Mouse (Mus musculus) lung, embryonic 15.5 days (tissue): ENCODE measurements around the gene Hdhd3. TPM values are rescaled to one million over a fixed set of nuclear protein-coding genes. Genes with fewer than 3 reads are reported as not detected.
A peak's percentile ranks its signal among the peaks of the same experiment; 100 is the strongest.

Source experiments
- ATAC-seq: fragments of 200-750 bp; cut with Nextera tagmentation; 2 replicates; pipeline ENCODE4 v1.8.0; 2017; ENCODE audit warnings: moderate number of reproducible peaks, borderline replicate concordance; ENCODE audit not compliant: low FRiP score, low TSS enrichment; ENCODE audit errors: extremely low read depth
- H3K27ac ChIP-seq: fragments of 300-500 bp; sonication (generic); 2 replicates; pipeline ENCODE4 v1.5.1; 2015; ENCODE audit warnings: moderate library complexity, mild to moderate bottlenecking, inconsistent platforms
- H3K27me3 ChIP-seq: fragments of 300-500 bp; sonication (generic); 2 replicates; pipeline ENCODE4 v1.6.1; 2015; ENCODE audit warnings: inconsistent platforms
- H3K36me3 ChIP-seq: fragments of 300-500 bp; sonication (generic); 2 replicates; pipeline ENCODE4 v1.6.1; 2015; ENCODE audit warnings: inconsistent platforms
- H3K4me1 ChIP-seq: fragments of 300-500 bp; sonication (generic); 2 replicates; pipeline ENCODE4 v1.6.1; 2015; ENCODE audit warnings: inconsistent platforms
- H3K4me2 ChIP-seq: fragments of 300-500 bp; sonication (generic); 2 replicates; pipeline ENCODE4 v1.6.1; 2015; ENCODE audit warnings: inconsistent platforms, mild to moderate bottlenecking, moderate library complexity
- H3K4me3 ChIP-seq: fragments of 300-500 bp; sonication (generic); 2 replicates; pipeline ENCODE4 v1.5.1; 2015; ENCODE audit warnings: mild to moderate bottlenecking, inconsistent platforms
- H3K9ac ChIP-seq: fragments of 300-500 bp; sonication (generic); 2 replicates; pipeline ENCODE4 v1.6.1; 2015; ENCODE audit warnings: inconsistent platforms
- H3K9me3 ChIP-seq: fragments of 300-500 bp; sonication (generic); 2 replicates; pipeline ENCODE4 v1.6.1; 2016; ENCODE audit warnings: inconsistent platforms
- WGBS: fragments of 180-500 bp; shearing (Covaris S2); methylation state at CpG from one replicate; pipeline ENCODE4 v1.1.7; 2015; 5-methylcytosine and 5-hydroxymethylcytosine counted together
- polyA plus RNA-seq: library from polyadenylated mRNA; unstranded; fragments of >200 nt; fragmentation: Nextera tagmentation; extraction: Ambion mirVana; gene quantifications from 2 replicates; pipeline ENCODE4 v1.2.1, GENCODE M21; 2015

Hdhd3 gene
- polyA plus RNA-seq: 18.6 and 21.1 TPM in 2 replicates

DNA sequence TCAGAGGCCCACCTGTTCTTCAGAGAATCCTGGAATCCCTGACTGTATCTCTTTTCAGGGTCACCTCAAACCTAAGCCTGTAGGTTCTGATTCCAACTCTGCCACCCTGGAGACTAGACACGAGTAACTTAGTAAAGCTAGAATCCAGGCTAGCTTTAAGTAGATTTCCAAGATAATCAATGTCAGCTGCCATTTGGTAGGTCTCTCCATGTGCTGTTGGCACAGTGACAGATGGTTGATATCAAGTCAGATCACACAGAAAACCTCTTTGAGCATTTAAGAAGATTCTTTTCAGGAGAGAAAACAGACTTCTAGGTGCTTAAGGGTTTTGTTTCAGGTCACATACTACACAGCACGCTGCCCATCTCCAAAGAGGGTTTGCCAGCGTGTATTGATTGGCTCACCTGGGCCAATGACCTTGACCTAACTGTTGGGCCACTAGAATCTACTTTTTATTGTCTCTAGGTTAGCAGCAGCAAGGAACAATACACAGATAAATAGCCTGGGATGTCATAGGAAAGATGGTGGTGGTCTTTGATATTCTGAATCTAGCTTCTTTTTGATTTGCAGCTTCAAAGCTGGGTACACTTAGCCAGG, at the start of gene Hdhd3:
Gene Hdhd3, minus strand, starts transcription at position 94 of the 597 bp plus-strand sequence.
- Histone ChIP-seq H3K4me1 (peaks cover 17% of the 10 kb centered on the region; the same call in 1 of the 2 replicates), H3K27me3 (no peaks in the 10 kb centered on the region)
- WGBS: 74% methylated on average over 3 of the region's 3 CpGs

DNA sequence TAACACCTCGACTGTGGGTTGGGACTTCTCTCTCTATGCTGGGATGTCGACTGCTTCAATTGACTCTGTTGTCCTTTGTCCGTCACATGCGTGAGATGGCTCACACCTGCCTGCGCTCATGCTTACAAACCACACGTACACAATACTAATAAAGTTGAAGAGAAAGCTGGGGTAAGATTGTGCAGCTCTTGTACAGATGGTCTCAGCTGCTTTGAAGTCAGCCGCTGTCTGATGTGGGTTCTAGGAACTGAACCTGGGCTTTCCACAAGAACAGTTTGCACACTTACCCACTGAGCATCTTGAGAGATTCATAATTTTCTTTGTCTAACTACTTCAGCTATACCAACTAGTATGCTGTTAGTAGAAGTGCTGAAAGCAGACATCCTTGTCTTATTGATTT, 48.7 kb upstream of the Hdhd3 start:
- Histone ChIP-seq H3K4me3 (no peak overlapping the region), H3K9ac (no peak overlapping the region), H3K4me1 (no peaks in the 10 kb centered on the region), H3K9me3 (no peaks in the 10 kb centered on the region), H3K36me3 (no peaks in the 10 kb centered on the region), H3K4me2 (no peak overlapping the region), H3K27me3 (no peaks in the 10 kb centered on the region), H3K27ac (no peak overlapping the region)
- ATAC-seq: no peak
- 78% methylated on average over 7 of the region's 7 CpGs for WGBS

More for the DNA sequence above, at the start of gene Hdhd3:
- no peak for ATAC-seq
- H3K9me3 ChIP-seq: no peaks in the 10 kb centered on the region
- H3K4me3 ChIP-seq: peak within 1 kb of the TSS; percentile 74
- peaks cover 26% of the 10 kb centered on the region for H3K36me3 ChIP-seq
- H3K9ac ChIP-seq: peak within 1 kb of the TSS; percentile 72
- peak within 1 kb of the TSS; percentile 84 for H3K27ac ChIP-seq
- H3K4me2 ChIP-seq: peak within 1 kb of the TSS; percentile 62

DNA sequence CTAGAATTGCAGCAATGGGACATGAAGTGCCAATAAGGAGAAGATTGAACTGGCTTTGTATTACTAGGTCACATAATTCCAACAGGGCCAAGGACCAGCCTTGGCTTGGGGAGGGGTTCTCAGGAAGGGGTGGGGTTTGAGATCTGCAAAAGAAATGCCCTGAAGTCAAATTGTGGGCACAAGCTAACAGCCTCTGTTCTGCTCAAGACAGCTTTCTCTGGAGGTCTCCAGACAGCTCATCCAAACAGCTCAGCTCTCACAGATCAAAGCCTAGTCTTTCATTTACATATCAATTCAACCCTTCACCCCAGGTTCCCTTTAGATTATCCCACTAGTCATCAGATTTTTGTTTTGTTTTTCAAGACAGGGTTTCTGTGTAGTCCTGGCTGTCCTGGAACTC, 41.5 kb upstream of the Hdhd3 start:
- Histone ChIP-seq H3K9ac (no peak overlapping the region), H3K4me1 (no peaks in the 10 kb centered on the region), H3K4me2 (no peak overlapping the region), H3K9me3 (no peaks in the 10 kb centered on the region), H3K4me3 (no peak overlapping the region), H3K27me3 (no peaks in the 10 kb centered on the region), H3K36me3 (no peaks in the 10 kb centered on the region), H3K27ac (no peak overlapping the region)
- ATAC-seq: no peak

DNA sequence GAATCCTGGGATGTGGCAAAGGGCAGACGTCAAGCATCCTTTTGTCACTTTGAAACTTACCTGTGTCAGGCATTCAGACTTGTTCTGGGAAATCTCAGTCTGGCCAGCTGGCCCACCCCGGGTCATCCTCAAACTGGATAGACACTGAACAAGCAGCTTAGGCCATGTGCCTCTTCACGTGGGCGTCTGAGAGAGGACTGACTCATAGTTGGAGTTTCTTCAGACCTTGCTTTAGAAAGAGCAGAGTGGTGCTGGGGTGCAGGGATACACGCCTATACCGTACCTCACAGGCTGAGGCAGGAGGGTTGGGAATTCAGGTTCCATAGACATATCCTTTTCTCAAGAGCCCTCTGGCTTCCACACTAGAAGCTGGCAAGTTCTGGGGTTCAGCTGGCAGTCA, 40.5 kb upstream of the Hdhd3 start:
- Histone ChIP-seq H3K4me1 (no peaks in the 10 kb centered on the region), H3K27me3 (no peaks in the 10 kb centered on the region), H3K9ac (no peak overlapping the region), H3K4me3 (no peak overlapping the region), H3K36me3 (no peaks in the 10 kb centered on the region), H3K4me2 (no peak overlapping the region), H3K27ac (no peak overlapping the region), H3K9me3 (no peaks in the 10 kb centered on the region)
- 79% methylated on average over 6 of the region's 6 CpGs for WGBS
- no peak for ATAC-seq

DNA sequence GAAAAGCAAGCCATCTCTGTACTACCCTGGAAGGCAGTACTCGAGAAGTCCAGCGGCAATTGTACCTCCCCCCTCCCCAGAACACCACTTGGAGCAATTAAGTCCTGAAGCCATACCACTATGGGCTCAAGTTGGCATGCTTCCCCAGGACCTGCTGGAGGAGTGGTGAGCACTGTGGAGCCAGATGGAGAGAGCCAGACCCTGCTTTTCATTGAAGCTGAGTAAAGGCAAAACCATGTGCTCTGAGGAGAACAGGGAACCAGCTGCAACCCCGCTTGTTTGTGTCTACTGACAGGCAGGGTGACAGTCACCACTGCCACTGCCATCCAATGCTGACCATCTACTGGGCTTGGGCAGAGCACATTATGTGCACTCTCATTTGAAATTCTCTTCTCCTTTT, 38.5 kb upstream of the Hdhd3 start:
- Histone ChIP-seq H3K4me3 (no peak overlapping the region), H3K4me1 (no peaks in the 10 kb centered on the region), H3K9me3 (no peaks in the 10 kb centered on the region), H3K4me2 (no peak overlapping the region), H3K9ac (no peak overlapping the region), H3K27me3 (no peaks in the 10 kb centered on the region), H3K36me3 (no peaks in the 10 kb centered on the region), H3K27ac (no peak overlapping the region)
- ATAC-seq: no peak
- WGBS: 78% methylated on average over 3 of the region's 3 CpGs

DNA sequence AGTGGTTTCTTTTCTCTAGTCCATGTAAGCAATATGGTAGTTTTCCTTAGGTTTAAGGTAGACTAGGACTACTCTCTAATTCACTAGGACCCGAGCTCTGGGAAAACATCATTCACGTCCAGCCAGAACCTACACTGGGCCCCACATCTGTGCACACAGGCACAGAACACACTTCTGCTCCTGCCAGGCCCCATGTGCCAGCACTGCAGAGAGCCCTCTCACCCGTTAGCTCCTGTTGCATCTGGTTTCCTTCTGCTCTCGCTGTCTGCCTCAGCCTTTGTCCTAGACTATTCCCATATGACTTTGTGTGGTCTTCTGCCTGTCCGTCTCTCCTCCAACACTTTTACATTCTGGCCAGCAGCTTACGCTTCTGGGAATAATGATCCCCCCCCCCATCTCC, 30.5 kb upstream of the Hdhd3 start:
- Histone ChIP-seq H3K36me3 (no peaks in the 10 kb centered on the region), H3K9me3 (no peaks in the 10 kb centered on the region), H3K4me1 (peaks cover 7% of the 10 kb centered on the region), H3K4me2 (no peak overlapping the region), H3K9ac (no peak overlapping the region), H3K27me3 (no peaks in the 10 kb centered on the region), H3K27ac (no peak overlapping the region), H3K4me3 (no peak overlapping the region)
- no peak for ATAC-seq
- WGBS: 77% methylated on average over 6 of the region's 6 CpGs

DNA sequence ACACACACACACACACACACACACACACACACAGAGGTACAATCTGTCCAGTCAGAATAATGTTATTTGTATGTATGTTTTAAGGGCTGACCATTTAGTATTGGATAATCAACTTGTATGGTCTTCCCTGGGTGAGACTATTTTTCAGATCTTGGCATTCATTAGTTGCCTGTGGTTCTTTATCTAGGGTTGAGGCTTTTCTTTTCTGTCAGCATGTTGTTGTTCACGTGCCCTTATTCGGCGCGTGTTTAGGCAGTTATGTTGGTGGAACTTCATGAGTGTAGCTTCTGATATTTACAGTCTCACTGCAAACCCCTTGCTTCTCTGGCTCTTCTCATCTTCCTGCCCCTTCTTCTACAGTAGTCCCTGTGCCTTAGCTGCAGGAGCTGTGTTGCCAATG, 24.4 kb upstream of the Hdhd3 start:
- Histone ChIP-seq H3K4me3 (no peak overlapping the region), H3K9me3 (no peaks in the 10 kb centered on the region), H3K9ac (no peak overlapping the region), H3K4me1 (peaks cover 21% of the 10 kb centered on the region), H3K36me3 (peaks cover 12% of the 10 kb centered on the region), H3K27ac (no peak overlapping the region), H3K27me3 (no peaks in the 10 kb centered on the region), H3K4me2 (no peak overlapping the region)
- 84% methylated on average over 4 of the region's 4 CpGs for WGBS
- ATAC-seq: no peak

DNA sequence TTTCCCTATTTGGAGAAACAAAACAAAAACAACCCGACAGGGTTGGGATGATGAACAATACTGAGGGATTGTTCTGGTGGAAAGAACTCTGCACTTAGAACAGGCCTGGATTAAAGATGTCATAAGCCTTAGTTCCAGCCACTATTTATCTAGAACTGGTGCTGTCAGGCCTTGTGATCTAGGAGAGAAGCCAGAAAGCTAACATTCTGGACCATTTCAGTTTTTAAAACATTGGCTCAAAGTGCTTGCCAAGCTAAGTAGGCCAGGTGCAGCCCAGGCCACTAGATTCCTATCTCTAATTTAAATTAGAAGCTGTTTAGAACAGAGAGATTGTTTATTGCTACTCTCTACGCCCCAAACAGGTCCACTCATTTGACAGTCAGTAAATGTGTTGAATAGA, 23.0 kb upstream of the Hdhd3 start:
- no peak overlapping the region for H3K27ac ChIP-seq
- no peaks in the 10 kb centered on the region for H3K9me3 ChIP-seq
- no peaks in the 10 kb centered on the region for H3K27me3 ChIP-seq
- ATAC-seq: no peak
- WGBS: 55% methylated on average over 2 of the region's 2 CpGs
- H3K4me1 ChIP-seq: peaks cover 21% of the 10 kb centered on the region
- H3K4me2 ChIP-seq: no peak overlapping the region
- no peak overlapping the region for H3K9ac ChIP-seq
- no peak overlapping the region for H3K4me3 ChIP-seq
- H3K36me3 ChIP-seq: peaks cover 21% of the 10 kb centered on the region

DNA sequence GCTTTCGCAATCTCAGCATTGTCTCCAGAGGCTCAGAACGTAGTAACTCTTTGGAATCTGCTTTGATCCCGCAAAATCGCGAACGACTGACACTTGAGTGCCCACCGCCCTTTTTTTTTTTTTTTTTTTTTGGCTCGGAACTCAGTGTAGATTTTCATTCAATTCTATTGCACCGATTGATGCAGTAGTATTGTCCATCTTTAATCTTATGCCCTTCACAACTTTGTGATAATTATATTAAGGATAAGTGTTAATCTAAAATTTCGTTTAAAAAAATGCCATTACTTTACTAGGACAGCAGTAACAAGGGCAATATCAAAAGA, 22.2 kb upstream of the Hdhd3 start:
- Histone ChIP-seq H3K9me3 (no peaks in the 10 kb centered on the region), H3K4me1 (peaks cover 14% of the 10 kb centered on the region), H3K9ac (peak overlapping the region; percentile 42; the same call in 1 of the 2 replicates), H3K27me3 (no peaks in the 10 kb centered on the region), H3K36me3 (peaks cover 21% of the 10 kb centered on the region), H3K27ac (no peak overlapping the region), H3K4me3 (peak overlapping the region; percentile 73), H3K4me2 (peak overlapping the region; percentile 52)
- no peak for ATAC-seq
- WGBS: 0% methylated on average over 10 of the region's 10 CpGs

DNA sequence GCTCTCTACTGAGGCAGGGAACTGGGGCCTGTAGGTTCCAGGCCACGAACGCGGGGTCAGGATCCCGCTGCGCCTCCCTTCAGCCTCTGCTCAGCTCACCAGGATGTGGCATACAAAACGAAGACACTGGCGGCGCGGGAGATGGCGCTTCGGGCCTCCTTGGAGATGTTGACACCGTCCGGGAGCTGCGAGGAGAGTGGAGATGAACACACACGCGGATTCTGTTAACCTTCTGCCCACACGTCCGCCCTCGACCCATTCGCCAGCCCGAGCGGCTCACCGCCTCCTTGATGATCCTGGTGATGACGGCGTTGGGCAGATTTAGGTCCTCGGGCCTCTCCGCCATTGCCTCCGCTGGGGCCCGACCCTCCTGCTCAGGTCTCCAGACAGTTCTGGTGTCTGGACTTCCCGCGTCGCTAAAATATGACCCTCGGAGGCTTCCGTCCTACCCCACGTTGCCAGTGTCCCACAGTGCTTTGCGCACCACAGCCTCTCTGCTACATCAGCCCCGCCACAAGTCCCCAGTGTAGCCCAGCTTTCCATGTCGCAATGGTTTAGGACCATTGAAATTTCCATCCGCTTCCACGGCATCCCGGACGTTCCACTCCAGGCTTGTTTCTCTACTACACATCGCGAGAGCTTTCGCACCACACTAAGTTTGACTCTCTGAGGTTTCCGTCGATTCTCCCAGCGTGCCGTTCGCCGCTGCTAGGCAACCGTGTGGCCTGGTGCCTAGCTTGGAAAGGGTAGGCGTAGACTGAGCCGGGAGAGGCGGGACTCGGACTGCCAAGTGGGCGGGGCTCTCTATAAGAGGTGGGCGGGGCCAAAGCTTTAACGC, 21.6 kb upstream of the Hdhd3 start, which contains the start of the genes Pole3 and 4933430I17Rik:
Gene Pole3, minus strand, starts transcription at position 418 of the 838 bp plus-strand sequence.
Gene 4933430I17Rik, plus strand, starts transcription at position 719 of the 838 bp plus-strand sequence.
- ATAC-seq: peak; percentile 98
- peak within 1 kb of the TSS; percentile 98 for H3K27ac ChIP-seq
- H3K9ac ChIP-seq: peak within 1 kb of the TSS; percentile 71
- peak within 1 kb of the TSS; percentile 73 for H3K4me3 ChIP-seq
- peaks cover 14% of the 10 kb centered on the region for H3K4me1 ChIP-seq
- H3K27me3 ChIP-seq: no peaks in the 10 kb centered on the region
- H3K4me2 ChIP-seq: peak within 1 kb of the TSS; percentile 87
- WGBS: under 1% methylated on average over 59 of the region's 59 CpGs
- H3K36me3 ChIP-seq: peaks cover 21% of the 10 kb centered on the region
- H3K9me3 ChIP-seq: no peaks in the 10 kb centered on the region

DNA sequence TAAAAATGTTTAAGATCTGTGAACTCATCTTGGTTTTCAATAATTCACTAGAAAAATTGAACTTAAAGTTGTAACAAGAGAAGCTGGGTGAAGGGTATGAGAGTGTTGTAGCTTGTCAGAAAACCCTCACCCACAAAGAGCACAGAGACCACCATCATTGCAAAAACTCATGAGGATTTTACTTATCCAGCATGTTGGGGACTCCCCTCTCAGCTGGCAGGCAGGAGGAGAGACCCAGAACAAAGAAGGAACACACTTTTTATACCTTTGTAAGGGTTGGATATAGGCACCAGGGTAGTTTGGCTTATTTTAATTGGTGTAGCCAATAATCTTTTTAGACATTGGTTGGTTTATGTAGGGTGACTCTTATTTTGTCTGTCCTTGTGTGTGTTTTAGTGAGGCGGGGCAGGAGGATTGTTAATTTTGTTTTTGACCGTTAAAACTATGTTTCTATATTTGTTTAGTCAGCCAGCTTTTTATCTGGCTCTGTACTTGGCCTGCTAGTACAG, 17.7 kb upstream of the Hdhd3 start:
- H3K27ac ChIP-seq: no peak overlapping the region
- H3K36me3 ChIP-seq: peaks cover 21% of the 10 kb centered on the region
- peaks cover 48% of the 10 kb centered on the region for H3K4me1 ChIP-seq
- no peak for ATAC-seq
- no peak overlapping the region for H3K9ac ChIP-seq
- H3K9me3 ChIP-seq: no peaks in the 10 kb centered on the region
- H3K4me3 ChIP-seq: no peak overlapping the region
- H3K4me2 ChIP-seq: no peak overlapping the region; the same call in 1 of the 2 replicates
- H3K27me3 ChIP-seq: no peaks in the 10 kb centered on the region
- WGBS: 74% methylated on average over 2 of the region's 2 CpGs

DNA sequence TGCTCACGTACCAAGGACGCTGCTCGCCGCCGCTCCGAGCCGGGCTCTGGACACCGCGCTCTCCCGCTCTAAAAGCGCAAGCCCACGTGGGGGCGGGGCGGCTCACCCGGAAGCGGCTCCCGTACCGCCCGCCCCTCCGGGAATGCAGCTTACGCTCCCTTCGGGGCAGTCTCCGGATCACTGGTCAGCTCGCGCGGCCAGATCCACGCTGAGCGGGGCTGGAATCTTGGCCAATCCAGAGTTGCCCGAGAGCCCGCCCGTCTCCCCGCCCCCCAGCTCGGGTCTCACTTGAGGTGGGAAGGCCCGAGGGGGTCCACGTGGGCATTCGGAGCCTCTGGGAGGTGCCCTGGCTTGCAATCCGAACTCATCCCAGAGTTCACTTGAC, 16.6 kb upstream of the Hdhd3 start, which contains the start of gene Alad:
Gene Alad, minus strand, starts transcription at position 70 of the 385 bp plus-strand sequence.
- H3K9me3 ChIP-seq: no peaks in the 10 kb centered on the region
- H3K27ac ChIP-seq: peak within 1 kb of the TSS; percentile 89
- H3K4me1 ChIP-seq: peaks cover 59% of the 10 kb centered on the region
- ATAC-seq: peak; percentile 85
- H3K9ac ChIP-seq: peak within 1 kb of the TSS; percentile 66
- peak within 1 kb of the TSS; percentile 75 for H3K4me2 ChIP-seq
- H3K36me3 ChIP-seq: peaks cover 21% of the 10 kb centered on the region
- peak within 1 kb of the TSS; percentile 75 for H3K4me3 ChIP-seq
- no peaks in the 10 kb centered on the region for H3K27me3 ChIP-seq
- WGBS: under 1% methylated on average over 37 of the region's 37 CpGs
